Mouse (Mus musculus): ENCODE results near the gene Cacna1f.

Cacna1f gene

GRCm38 (mm10) chrX:7678986-7679385 lies 72.1 kb downstream of the Cacna1f start:
- DNase-seq: no peak

DNA sequence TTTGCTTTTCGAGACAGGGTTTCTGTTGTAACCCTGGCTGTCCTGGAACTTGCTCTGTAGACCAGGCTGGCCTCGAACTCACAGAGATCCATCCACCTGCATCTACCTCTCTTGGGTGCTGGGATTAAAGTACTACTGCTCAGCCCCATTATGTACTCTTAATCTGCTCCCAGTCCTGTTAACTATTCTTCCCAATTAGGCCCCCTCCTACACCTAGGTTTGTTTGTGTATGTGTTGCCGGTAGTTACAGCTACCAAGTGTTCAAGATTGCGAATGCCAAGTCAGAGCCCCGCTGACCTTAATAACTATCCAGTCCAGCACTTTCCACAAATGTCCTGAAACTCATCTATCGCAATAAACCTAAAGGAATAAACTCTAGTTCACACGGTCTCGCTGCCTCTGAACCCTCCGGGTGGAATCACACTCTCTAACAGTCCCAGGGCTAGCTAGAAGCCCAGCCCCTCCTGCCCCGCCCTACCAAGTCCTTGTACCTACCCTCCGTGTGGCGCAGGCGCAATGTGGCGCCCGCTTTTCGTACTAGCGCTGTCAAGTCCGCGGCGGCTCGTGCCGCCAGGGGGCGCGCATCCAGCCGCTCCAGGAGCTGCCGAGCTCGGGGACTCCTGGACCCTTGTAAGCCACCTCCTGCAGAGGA lies 72.6 kb downstream of the Cacna1f start:
- DNase-seq: peak; percentile 95

GRCm38 (mm10) chrX:7680057-7680412 lies 73.2 kb downstream of the Cacna1f start:
- DNase-seq: no peak

GRCm38 (mm10) chrX:7680864-7681263 lies 74.0 kb downstream of the Cacna1f start, which contains the start of gene Magix:
Gene Magix, minus strand, starts transcription at chrX:7681251.
- DNase-seq: peak; percentile 66 to 67

Measured in kidney, adult 8-10 months (tissue).